Mouse (Mus musculus): ENCODE data around the gene Uap1. TPM values are rescaled to one million over a fixed set of nuclear protein-coding genes. Genes with fewer than 3 reads are reported as not detected.

Gene Uap1
- polyA plus RNA-seq, 1 experiment from 2014 or later, result 54.4 TPM

DNA sequence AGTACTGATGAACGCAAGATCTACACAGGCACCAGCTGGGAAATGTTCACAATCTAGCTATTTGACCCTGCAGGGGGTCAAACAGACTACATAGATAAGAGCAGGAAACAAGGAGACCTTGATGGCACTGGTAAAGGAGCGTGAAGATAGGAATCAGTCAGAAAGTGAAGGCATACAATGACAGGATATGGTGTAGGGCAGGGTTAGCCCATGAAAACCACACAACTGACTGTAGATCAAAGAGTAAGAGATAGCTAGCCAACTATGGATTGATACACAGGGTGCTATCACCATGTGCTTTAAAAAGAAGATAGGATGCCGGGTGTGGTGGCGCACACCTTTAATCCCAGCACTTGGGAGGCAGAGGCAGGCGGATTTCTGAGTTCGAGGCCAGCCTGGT lies 7.0 kb downstream of the Uap1 start:
- Histone ChIP-seq H3K4me3 (ENCODE audit: low read depth, low read length) (no peak overlapping the region), H3K27me3 (ENCODE audit: insufficient read depth, low read length) (no peaks in the 10 kb centered on the region), H3K4me1 (ENCODE audit: insufficient read depth) (no peaks in the 10 kb centered on the region), H3K9me3 (ENCODE audit: low read depth, low read length) (no peaks in the 10 kb centered on the region), H3K4me2 (no peak overlapping the region), H3K9ac (no peak overlapping the region), H3K27ac (ENCODE audit: low read depth) (no peak overlapping the region), H3K36me3 (ENCODE audit: insufficient read depth) (peaks cover 23% of the 10 kb centered on the region)
- WGBS, result 71% methylated on average over 6 of the region's 6 CpGs
- no peak for TF ChIP-seq CTCF (IDR thresholded peaks at IDR 0.05; ENCODE audit: low read depth)
- DNase-seq, result no peak
- no peak for ATAC-seq (ENCODE audit: insufficient read depth)

DNA sequence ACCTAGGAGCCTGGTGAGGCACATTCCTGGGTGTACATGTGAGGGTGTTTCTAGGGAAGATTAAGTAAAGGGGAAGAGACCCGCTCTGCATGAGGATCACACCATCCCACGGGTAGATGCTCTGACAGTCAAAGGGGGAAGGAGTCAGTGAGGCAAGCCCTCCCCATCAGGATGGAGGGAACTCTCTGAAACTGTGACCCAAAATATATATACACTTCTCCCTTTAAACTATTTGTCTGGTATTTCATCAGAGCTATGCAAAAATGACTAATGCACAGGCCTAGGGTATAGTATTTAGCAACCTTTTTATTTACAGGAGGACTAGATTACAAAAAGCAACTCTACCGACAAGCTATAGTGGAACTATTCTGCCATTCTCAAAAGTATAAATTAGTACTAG lies 9.8 kb downstream of the Uap1 start:
- H3K4me3 ChIP-seq (ENCODE audit: low read depth, low read length), result no peak overlapping the region
- 89% methylated on average over 3 of the region's 3 CpGs for WGBS
- H3K27me3 ChIP-seq (ENCODE audit: insufficient read depth, low read length), result no peaks in the 10 kb centered on the region
- ATAC-seq (ENCODE audit: insufficient read depth), result no peak
- no peak for TF ChIP-seq CTCF (IDR thresholded peaks at IDR 0.05; ENCODE audit: low read depth)
- H3K36me3 ChIP-seq (ENCODE audit: insufficient read depth), result peaks cover 37% of the 10 kb centered on the region
- no peak for DNase-seq
- H3K4me2 ChIP-seq, result no peak overlapping the region
- H3K27ac ChIP-seq (ENCODE audit: low read depth), result no peak overlapping the region
- H3K9me3 ChIP-seq (ENCODE audit: low read depth, low read length), result no peaks in the 10 kb centered on the region
- no peak overlapping the region for H3K9ac ChIP-seq
- H3K4me1 ChIP-seq (ENCODE audit: insufficient read depth), result no peaks in the 10 kb centered on the region; the same call in 1 of the 2 replicates

- no peaks in the 10 kb centered on the region for H3K9me3 ChIP-seq (ENCODE audit: low read depth, low read length)
- TF ChIP-seq CTCF (IDR thresholded peaks at IDR 0.05; ENCODE audit: low read depth), result no peak
- H3K9ac ChIP-seq, result no peak overlapping the region
- no peak overlapping the region for H3K27ac ChIP-seq (ENCODE audit: low read depth)
- ATAC-seq (ENCODE audit: insufficient read depth) (no peak), DNase-seq (no peak)
- 82% methylated on average over 2 of the region's 2 CpGs for WGBS
- no peaks in the 10 kb centered on the region; the same call in 1 of the 2 replicates for H3K4me1 ChIP-seq (ENCODE audit: insufficient read depth)
- H3K27me3 ChIP-seq (ENCODE audit: insufficient read depth, low read length), result no peaks in the 10 kb centered on the region
- no peak overlapping the region for H3K4me3 ChIP-seq (ENCODE audit: low read depth, low read length)
- H3K4me2 ChIP-seq, result no peak overlapping the region
- H3K36me3 ChIP-seq (ENCODE audit: insufficient read depth), result peaks cover 38% of the 10 kb centered on the region
Measured at GRCm38 (mm10) chr1:170164053-170164614, 10.6 kb downstream of the Uap1 start.

DNA sequence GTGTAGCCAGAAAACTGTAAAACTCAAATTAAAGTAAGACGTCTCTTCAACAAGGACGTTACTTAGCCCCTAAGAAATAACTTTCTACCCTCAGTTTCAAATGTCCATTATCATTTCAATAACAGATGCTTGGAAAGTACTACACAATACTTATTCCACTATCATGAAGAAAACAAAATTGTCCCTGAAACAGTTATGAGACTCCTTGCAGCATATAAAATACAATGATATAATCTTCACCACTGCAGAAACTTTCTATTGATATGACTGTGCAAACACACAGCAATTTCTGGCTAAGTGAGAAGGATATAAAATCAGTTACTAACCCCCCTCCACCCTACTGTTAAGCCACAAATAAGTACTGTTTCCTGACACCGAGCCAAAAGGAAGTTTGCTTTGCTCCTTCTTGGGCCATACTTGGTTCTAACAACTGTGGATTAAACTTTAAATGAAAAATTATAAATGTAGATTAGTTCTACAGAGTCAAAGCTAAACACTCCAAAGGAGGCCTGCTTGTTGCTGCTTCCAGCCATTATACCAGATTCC lies 11.3 kb downstream of the Uap1 start:
- Histone ChIP-seq H3K27me3 (ENCODE audit: insufficient read depth, low read length) (no peaks in the 10 kb centered on the region), H3K9ac (no peak overlapping the region), H3K27ac (ENCODE audit: low read depth) (no peak overlapping the region), H3K36me3 (ENCODE audit: insufficient read depth) (peaks cover 40% of the 10 kb centered on the region), H3K4me3 (ENCODE audit: low read depth, low read length) (no peak overlapping the region), H3K4me2 (no peak overlapping the region), H3K4me1 (ENCODE audit: insufficient read depth) (no peaks in the 10 kb centered on the region; the same call in 1 of the 2 replicates), H3K9me3 (ENCODE audit: low read depth, low read length) (no peaks in the 10 kb centered on the region)
- WGBS, result 86% methylated on average over 3 of the region's 3 CpGs
- no peak for TF ChIP-seq CTCF (IDR thresholded peaks at IDR 0.05; ENCODE audit: low read depth)
- ATAC-seq (ENCODE audit: insufficient read depth) (no peak), DNase-seq (no peak)

DNA sequence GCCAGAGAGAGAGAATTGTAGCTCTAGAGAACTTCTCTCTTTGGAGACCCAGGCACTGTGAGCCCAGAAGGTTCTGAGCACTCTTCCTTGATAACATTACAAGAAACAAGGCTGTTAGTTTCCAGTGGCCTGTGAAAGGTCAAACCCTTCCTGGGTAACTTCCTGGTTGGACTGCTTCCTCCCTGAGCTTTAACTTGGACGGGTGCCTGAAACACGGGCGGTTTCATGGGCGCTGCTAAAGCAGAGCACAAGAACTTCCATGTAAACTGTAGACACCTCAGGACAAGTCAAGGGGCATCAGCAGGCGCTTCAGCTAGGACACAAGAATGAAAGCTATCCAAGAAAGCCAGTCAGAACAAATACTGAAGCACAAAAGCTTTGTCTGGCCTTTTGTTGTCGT lies 12.9 kb downstream of the Uap1 start:
- ATAC-seq (ENCODE audit: insufficient read depth) (no peak), DNase-seq (peak; percentile 30)
- Histone ChIP-seq H3K4me1 (ENCODE audit: insufficient read depth) (no peaks in the 10 kb centered on the region; the same call in 1 of the 2 replicates), H3K27ac (ENCODE audit: low read depth) (no peak overlapping the region), H3K36me3 (ENCODE audit: insufficient read depth) (peaks cover 52% of the 10 kb centered on the region), H3K27me3 (ENCODE audit: insufficient read depth, low read length) (no peaks in the 10 kb centered on the region), H3K9ac (no peak overlapping the region), H3K4me2 (no peak overlapping the region), H3K4me3 (ENCODE audit: low read depth, low read length) (no peak overlapping the region), H3K9me3 (ENCODE audit: low read depth, low read length) (no peaks in the 10 kb centered on the region)
- TF ChIP-seq CTCF (IDR thresholded peaks at IDR 0.05; ENCODE audit: low read depth), result no peak
- 67% methylated on average over 6 of the region's 6 CpGs for WGBS

DNA sequence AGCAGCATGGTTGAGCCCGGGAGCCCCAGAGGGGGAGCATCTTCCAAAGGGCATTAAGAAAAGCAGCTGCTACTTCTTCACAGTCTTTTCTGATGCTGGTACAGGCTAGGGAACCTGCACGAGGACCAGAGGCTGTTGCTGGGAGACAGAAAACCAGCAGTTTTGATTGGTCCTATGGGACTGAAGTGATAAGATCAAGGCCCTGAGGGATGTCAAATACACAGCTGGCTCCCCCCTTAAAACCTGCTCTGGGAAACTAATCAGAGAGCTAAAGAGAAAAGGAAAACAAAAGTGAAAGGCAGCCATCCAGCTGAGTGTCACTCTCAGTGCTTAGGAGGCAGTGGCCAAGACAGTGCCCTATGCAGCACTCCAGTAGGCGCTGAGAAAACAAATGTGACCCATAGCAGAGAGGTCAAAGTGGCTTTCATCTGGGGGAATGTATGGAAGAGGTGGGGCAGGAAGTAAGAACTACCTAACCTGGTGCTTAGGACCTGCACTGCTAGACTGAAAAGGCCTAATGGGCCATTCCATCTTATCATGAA lies 14.3 kb downstream of the Uap1 start:
- Histone ChIP-seq H3K9me3 (ENCODE audit: low read depth, low read length) (no peaks in the 10 kb centered on the region), H3K4me3 (ENCODE audit: low read depth, low read length) (no peak overlapping the region), H3K27me3 (ENCODE audit: insufficient read depth, low read length) (no peaks in the 10 kb centered on the region), H3K9ac (no peak overlapping the region), H3K36me3 (ENCODE audit: insufficient read depth) (peaks cover 49% of the 10 kb centered on the region), H3K27ac (ENCODE audit: low read depth) (no peak overlapping the region), H3K4me2 (no peak overlapping the region), H3K4me1 (ENCODE audit: insufficient read depth) (no peaks in the 10 kb centered on the region; the same call in 1 of the 2 replicates)
- DNase-seq (no peak), ATAC-seq (ENCODE audit: insufficient read depth) (no peak)
- no peak for TF ChIP-seq CTCF (IDR thresholded peaks at IDR 0.05; ENCODE audit: low read depth)
- WGBS, result 46% methylated on average over 3 of the region's 3 CpGs

GRCm38 (mm10) chr1:170159707-170160106 lies 15.1 kb downstream of the Uap1 start:
- no peak for DNase-seq
- no peaks in the 10 kb centered on the region; the same call in 1 of the 2 replicates for H3K4me1 ChIP-seq (ENCODE audit: insufficient read depth)
- peaks cover 46% of the 10 kb centered on the region for H3K36me3 ChIP-seq (ENCODE audit: insufficient read depth)
- H3K9me3 ChIP-seq (ENCODE audit: low read depth, low read length), result no peaks in the 10 kb centered on the region
- H3K27ac ChIP-seq (ENCODE audit: low read depth), result no peak overlapping the region
- no peaks in the 10 kb centered on the region for H3K27me3 ChIP-seq (ENCODE audit: insufficient read depth, low read length)
- 88% methylated on average over 2 of the region's 2 CpGs for WGBS
- H3K9ac ChIP-seq, result no peak overlapping the region
- 0 out of 2 replicates have a peak, but pooled peaks have one; percentile 4 for TF ChIP-seq CTCF (IDR thresholded peaks at IDR 0.05; ENCODE audit: low read depth)
- no peak overlapping the region for H3K4me2 ChIP-seq
- no peak overlapping the region for H3K4me3 ChIP-seq (ENCODE audit: low read depth, low read length)
- no peak for ATAC-seq (ENCODE audit: insufficient read depth)
